Mouse (Mus musculus): Measurements from ENCODE around the gene Grhpr. TPM values are rescaled to one million over a fixed set of nuclear protein-coding genes. Genes with fewer than 3 reads are reported as not detected.

Grhpr gene
- polyA plus RNA-seq, 1 experiment from 2014 or later = 50.1 TPM

- Histone ChIP-seq H3K9ac (no peak overlapping the region), H3K4me1 (ENCODE audit: insufficient read depth) (no peaks in the 10 kb centered on the region), H3K27me3 (ENCODE audit: insufficient read depth, low read length) (no peaks in the 10 kb centered on the region), H3K4me3 (ENCODE audit: low read depth, low read length) (no peak overlapping the region), H3K27ac (ENCODE audit: low read depth) (no peak overlapping the region), H3K4me2 (no peak overlapping the region), H3K36me3 (ENCODE audit: insufficient read depth) (no peaks in the 10 kb centered on the region), H3K9me3 (ENCODE audit: low read depth, low read length) (no peaks in the 10 kb centered on the region)
- no peak for TF ChIP-seq CTCF (IDR thresholded peaks at IDR 0.05; ENCODE audit: low read depth)
- DNase-seq (no peak), ATAC-seq (ENCODE audit: insufficient read depth) (no peak)
- WGBS = 59% methylated on average over 11 of the region's 11 CpGs
Measured at GRCm38 (mm10) chr4:44963156-44963555, 18.0 kb upstream of the Grhpr start.

DNA sequence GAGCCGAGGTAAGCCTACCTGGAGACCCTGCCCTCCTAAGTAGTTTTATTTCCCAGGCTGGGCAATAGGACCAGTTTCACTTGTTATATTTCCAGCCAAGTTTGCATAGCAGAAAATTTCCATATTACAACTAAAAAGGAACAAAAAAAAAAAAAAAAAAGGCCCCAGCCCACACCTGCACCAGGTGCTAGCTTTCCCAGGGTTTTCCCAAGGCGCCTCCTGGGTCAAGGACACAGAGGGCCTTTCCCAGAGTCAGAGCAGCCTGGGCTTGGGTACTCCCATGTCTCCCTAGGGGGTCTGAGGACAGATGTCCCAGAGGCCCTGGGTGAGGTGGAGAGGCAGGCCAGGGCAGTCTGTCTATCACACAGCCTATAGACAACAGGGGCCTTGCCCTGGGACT, 16.0 kb upstream of the Grhpr start:
- Histone ChIP-seq H3K4me3 (ENCODE audit: low read depth, low read length) (no peak overlapping the region), H3K4me1 (ENCODE audit: insufficient read depth) (no peaks in the 10 kb centered on the region), H3K27ac (ENCODE audit: low read depth) (no peak overlapping the region), H3K4me2 (no peak overlapping the region), H3K9ac (no peak overlapping the region), H3K36me3 (ENCODE audit: insufficient read depth) (no peaks in the 10 kb centered on the region), H3K9me3 (ENCODE audit: low read depth, low read length) (no peaks in the 10 kb centered on the region), H3K27me3 (ENCODE audit: insufficient read depth, low read length) (no peaks in the 10 kb centered on the region)
- no peak for ATAC-seq (ENCODE audit: insufficient read depth)
- WGBS = 64% methylated on average over 2 of the region's 2 CpGs
- no peak for DNase-seq
- no peak for TF ChIP-seq CTCF (IDR thresholded peaks at IDR 0.05; ENCODE audit: low read depth)

GRCm38 (mm10) chr4:44965736-44966135, 15.5 kb upstream of the Grhpr start:
- Histone ChIP-seq H3K9ac (no peak overlapping the region), H3K36me3 (ENCODE audit: insufficient read depth) (no peaks in the 10 kb centered on the region), H3K4me1 (ENCODE audit: insufficient read depth) (no peaks in the 10 kb centered on the region), H3K4me3 (ENCODE audit: low read depth, low read length) (no peak overlapping the region), H3K4me2 (no peak overlapping the region), H3K27me3 (ENCODE audit: insufficient read depth, low read length) (no peaks in the 10 kb centered on the region), H3K9me3 (ENCODE audit: low read depth, low read length) (no peaks in the 10 kb centered on the region), H3K27ac (ENCODE audit: low read depth) (no peak overlapping the region)
- no peak for ATAC-seq (ENCODE audit: insufficient read depth)
- no peak for TF ChIP-seq CTCF (IDR thresholded peaks at IDR 0.05; ENCODE audit: low read depth)
- DNase-seq = no peak
- 71% methylated on average over 3 of the region's 3 CpGs for WGBS

GRCm38 (mm10) chr4:44967402-44967801, 13.8 kb upstream of the Grhpr start:
- Histone ChIP-seq H3K27me3 (ENCODE audit: insufficient read depth, low read length) (no peaks in the 10 kb centered on the region), H3K27ac (ENCODE audit: low read depth) (no peak overlapping the region), H3K4me3 (ENCODE audit: low read depth, low read length) (no peak overlapping the region), H3K9ac (no peak overlapping the region), H3K36me3 (ENCODE audit: insufficient read depth) (no peaks in the 10 kb centered on the region), H3K4me2 (no peak overlapping the region), H3K9me3 (ENCODE audit: low read depth, low read length) (no peaks in the 10 kb centered on the region), H3K4me1 (ENCODE audit: insufficient read depth) (no peaks in the 10 kb centered on the region)
- 84% methylated on average over 8 of the region's 8 CpGs for WGBS
- no peak for TF ChIP-seq CTCF (IDR thresholded peaks at IDR 0.05; ENCODE audit: low read depth)
- DNase-seq (no peak), ATAC-seq (ENCODE audit: insufficient read depth) (no peak)

DNA sequence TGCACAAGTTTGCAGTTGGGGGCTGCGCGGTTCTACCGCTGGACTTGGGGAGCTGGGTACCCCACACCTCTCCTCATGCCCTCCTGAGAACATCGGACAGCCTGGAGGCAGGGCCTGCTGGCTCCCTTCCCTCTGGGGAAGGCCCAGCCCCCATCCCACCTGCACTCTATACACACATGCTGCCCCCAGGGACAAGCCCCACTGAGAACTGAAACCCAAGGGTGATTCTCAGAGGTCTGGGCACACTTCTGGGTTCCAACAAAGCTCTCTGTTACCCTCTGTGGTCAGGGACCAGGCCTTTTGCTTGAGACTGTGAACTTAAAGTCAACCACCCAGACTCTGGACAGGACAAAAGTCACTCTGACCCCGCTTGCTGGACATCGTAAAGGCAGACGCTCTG, 11.1 kb upstream of the Grhpr start:
- Histone ChIP-seq H3K9me3 (ENCODE audit: low read depth, low read length) (no peaks in the 10 kb centered on the region), H3K36me3 (ENCODE audit: insufficient read depth) (no peaks in the 10 kb centered on the region), H3K4me3 (ENCODE audit: low read depth, low read length) (no peak overlapping the region), H3K27ac (ENCODE audit: low read depth) (no peak overlapping the region), H3K27me3 (ENCODE audit: insufficient read depth, low read length) (no peaks in the 10 kb centered on the region), H3K9ac (no peak overlapping the region), H3K4me1 (ENCODE audit: insufficient read depth) (no peaks in the 10 kb centered on the region), H3K4me2 (no peak overlapping the region)
- WGBS = 92% methylated on average over 7 of the region's 7 CpGs
- DNase-seq (no peak), ATAC-seq (ENCODE audit: insufficient read depth) (no peak)
- no peak for TF ChIP-seq CTCF (IDR thresholded peaks at IDR 0.05; ENCODE audit: low read depth)

DNA sequence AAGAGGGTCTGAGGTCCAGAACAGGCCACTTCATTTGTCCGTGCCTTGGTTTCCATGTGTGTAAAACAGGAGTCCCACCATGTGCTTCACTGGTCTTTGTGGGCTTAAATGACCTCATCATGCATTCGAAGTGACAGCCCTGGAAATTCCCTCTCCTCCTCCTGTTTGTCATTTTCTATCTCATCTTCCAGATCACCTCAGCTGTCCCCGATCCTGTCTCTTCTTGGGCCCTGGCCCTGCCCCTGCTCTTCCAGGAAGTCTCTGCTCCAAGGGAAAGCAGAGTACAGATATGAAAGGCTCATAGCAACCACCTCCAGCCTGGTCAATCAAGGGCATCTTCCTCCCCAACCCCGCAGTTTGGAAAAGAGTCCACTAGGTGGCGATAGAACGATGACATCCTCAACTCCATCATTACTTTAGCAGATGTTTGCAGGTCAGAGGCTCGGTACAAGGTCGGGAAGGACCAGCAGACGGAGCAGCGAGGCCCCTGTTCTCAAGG, 10.5 kb upstream of the Grhpr start:
- no peaks in the 10 kb centered on the region for H3K4me1 ChIP-seq (ENCODE audit: insufficient read depth)

GRCm38 (mm10) chr4:44973450-44973849, 7.7 kb upstream of the Grhpr start:
- Histone ChIP-seq H3K27ac (ENCODE audit: low read depth) (no peak overlapping the region), H3K4me1 (ENCODE audit: insufficient read depth) (no peaks in the 10 kb centered on the region), H3K9me3 (ENCODE audit: low read depth, low read length) (no peaks in the 10 kb centered on the region), H3K4me2 (peak overlapping the region; percentile 54), H3K4me3 (ENCODE audit: low read depth, low read length) (peak overlapping the region; percentile 9; the same call in 1 of the 2 replicates), H3K36me3 (ENCODE audit: insufficient read depth) (no peaks in the 10 kb centered on the region), H3K9ac (peak overlapping the region; percentile 18; the same call in 1 of the 2 replicates), H3K27me3 (ENCODE audit: insufficient read depth, low read length) (no peaks in the 10 kb centered on the region)
- WGBS = 14% methylated on average over 9 of the region's 9 CpGs
- DNase-seq (peak; percentile 90), ATAC-seq (ENCODE audit: insufficient read depth) (peak; percentile 61; the same call in 1 of the 2 replicates)
- TF ChIP-seq CTCF (IDR thresholded peaks at IDR 0.05; ENCODE audit: low read depth) = peak; percentile 97

More for the DNA sequence above, 10.5 kb upstream of the Grhpr start:
- DNase-seq = peak; percentile 71
- Histone ChIP-seq H3K27me3 (ENCODE audit: insufficient read depth, low read length) (no peaks in the 10 kb centered on the region), H3K4me3 (ENCODE audit: low read depth, low read length) (no peak overlapping the region), H3K9me3 (ENCODE audit: low read depth, low read length) (no peaks in the 10 kb centered on the region), H3K27ac (ENCODE audit: low read depth) (no peak overlapping the region), H3K36me3 (ENCODE audit: insufficient read depth) (no peaks in the 10 kb centered on the region), H3K9ac (no peak overlapping the region), H3K4me2 (no peak overlapping the region)
- no peak for ATAC-seq (ENCODE audit: insufficient read depth)
- peak; percentile 82 for TF ChIP-seq CTCF (IDR thresholded peaks at IDR 0.05; ENCODE audit: low read depth)
- 20% methylated on average over 10 of the region's 10 CpGs for WGBS
